Mouse (Mus musculus): ENCODE measurements at regions not wholly inside any gene's neighbourhood (a gene's known extent, or its start where the extent isn't known, plus 50 kb on each side); places are given as distances from the start of the nearest gene placed in this dataset.

- no peak for DNase-seq (ENCODE audit: low read depth)
- no peak for TF ChIP-seq POLR2A (IDR thresholded peaks at IDR 0.05; ENCODE audit: borderline replicate concordance, extremely low read depth, insufficient read depth, insufficient read length, poor library complexity, severe bottlenecking)
- TF ChIP-seq CTCF (IDR thresholded peaks at IDR 0.05; ENCODE audit: borderline replicate concordance, extremely low read depth, insufficient read depth, insufficient read length), result no peak
These were observed 175.1 kb downstream of the Gas1 start for GRCm38 (mm10) chr13:60002098-60002497.

- TF ChIP-seq POLR2A (IDR thresholded peaks at IDR 0.05; ENCODE audit: borderline replicate concordance, extremely low read depth, insufficient read depth, insufficient read length, poor library complexity, severe bottlenecking), result no peak
- DNase-seq (ENCODE audit: low read depth), result peak; percentile 57
These were observed 175.5 kb downstream of the Gas1 start for GRCm38 (mm10) chr13:60001637-60002036.

GRCm38 (mm10) chr13:60000618-60001347, 176.4 kb downstream of the Gas1 start:
- TF ChIP-seq POLR2A (IDR thresholded peaks at IDR 0.05; ENCODE audit: borderline replicate concordance, extremely low read depth, insufficient read depth, insufficient read length, poor library complexity, severe bottlenecking) (no peak), CTCF (IDR thresholded peaks at IDR 0.05; ENCODE audit: borderline replicate concordance, extremely low read depth, insufficient read depth, insufficient read length) (no peak)
- DNase-seq (ENCODE audit: low read depth), result peak; percentile 95

GRCm38 (mm10) chr13:59997431-59997830, 174.5 kb upstream of the Tut7 start:
- no peak for DNase-seq (ENCODE audit: low read depth)
- TF ChIP-seq POLR2A (IDR thresholded peaks at IDR 0.05; ENCODE audit: borderline replicate concordance, extremely low read depth, insufficient read depth, insufficient read length, poor library complexity, severe bottlenecking), result no peak
- TF ChIP-seq CTCF (IDR thresholded peaks at IDR 0.05; ENCODE audit: borderline replicate concordance, extremely low read depth, insufficient read depth, insufficient read length), result no peak

GRCm38 (mm10) chr13:59996146-59996814, 173.3 kb upstream of the Tut7 start:
- no peak for DNase-seq (ENCODE audit: low read depth)

GRCm38 (mm10) chr13:59992780-59993501, 170.0 kb upstream of the Tut7 start:
- peak; percentile 92 for DNase-seq (ENCODE audit: low read depth)

More at GRCm38 (mm10) chr13:59996146-59996814, 173.3 kb upstream of the Tut7 start:
- TF ChIP-seq CTCF (IDR thresholded peaks at IDR 0.05; ENCODE audit: borderline replicate concordance, extremely low read depth, insufficient read depth, insufficient read length) (no peak), POLR2A (IDR thresholded peaks at IDR 0.05; ENCODE audit: borderline replicate concordance, extremely low read depth, insufficient read depth, insufficient read length, poor library complexity, severe bottlenecking) (no peak)

GRCm38 (mm10) chr13:59992346-59992745, 169.4 kb upstream of the Tut7 start:
- TF ChIP-seq CTCF (IDR thresholded peaks at IDR 0.05; ENCODE audit: borderline replicate concordance, extremely low read depth, insufficient read depth, insufficient read length) (no peak), POLR2A (IDR thresholded peaks at IDR 0.05; ENCODE audit: borderline replicate concordance, extremely low read depth, insufficient read depth, insufficient read length, poor library complexity, severe bottlenecking) (no peak)
- DNase-seq (ENCODE audit: low read depth), result peak; percentile 77

More at GRCm38 (mm10) chr13:59992780-59993501, 170.0 kb upstream of the Tut7 start:
- TF ChIP-seq POLR2A (IDR thresholded peaks at IDR 0.05; ENCODE audit: borderline replicate concordance, extremely low read depth, insufficient read depth, insufficient read length, poor library complexity, severe bottlenecking) (no peak), CTCF (IDR thresholded peaks at IDR 0.05; ENCODE audit: borderline replicate concordance, extremely low read depth, insufficient read depth, insufficient read length) (no peak)

- no peak for TF ChIP-seq POLR2A (IDR thresholded peaks at IDR 0.05; ENCODE audit: borderline replicate concordance, extremely low read depth, insufficient read depth, insufficient read length, poor library complexity, severe bottlenecking)
- TF ChIP-seq CTCF (IDR thresholded peaks at IDR 0.05; ENCODE audit: borderline replicate concordance, extremely low read depth, insufficient read depth, insufficient read length), result no peak
- peak; percentile 71 for DNase-seq (ENCODE audit: low read depth)
These were observed 167.7 kb upstream of the Tut7 start for GRCm38 (mm10) chr13:59990402-59991280.

GRCm38 (mm10) chr13:59988393-59988965, 165.5 kb upstream of the Tut7 start:
- TF ChIP-seq POLR2A (IDR thresholded peaks at IDR 0.05; ENCODE audit: borderline replicate concordance, extremely low read depth, insufficient read depth, insufficient read length, poor library complexity, severe bottlenecking) (no peak), CTCF (IDR thresholded peaks at IDR 0.05; ENCODE audit: borderline replicate concordance, extremely low read depth, insufficient read depth, insufficient read length) (no peak)
- DNase-seq (ENCODE audit: low read depth), result no peak

GRCm38 (mm10) chr13:59976425-59976824, 153.5 kb upstream of the Tut7 start:
- no peak for DNase-seq (ENCODE audit: low read depth)
- TF ChIP-seq POLR2A (IDR thresholded peaks at IDR 0.05; ENCODE audit: borderline replicate concordance, extremely low read depth, insufficient read depth, insufficient read length, poor library complexity, severe bottlenecking) (no peak), CTCF (IDR thresholded peaks at IDR 0.05; ENCODE audit: borderline replicate concordance, extremely low read depth, insufficient read depth, insufficient read length) (no peak)
